17 mouse cellular contexts compared by ENCODE assay signal in the genomic region with DNA sequence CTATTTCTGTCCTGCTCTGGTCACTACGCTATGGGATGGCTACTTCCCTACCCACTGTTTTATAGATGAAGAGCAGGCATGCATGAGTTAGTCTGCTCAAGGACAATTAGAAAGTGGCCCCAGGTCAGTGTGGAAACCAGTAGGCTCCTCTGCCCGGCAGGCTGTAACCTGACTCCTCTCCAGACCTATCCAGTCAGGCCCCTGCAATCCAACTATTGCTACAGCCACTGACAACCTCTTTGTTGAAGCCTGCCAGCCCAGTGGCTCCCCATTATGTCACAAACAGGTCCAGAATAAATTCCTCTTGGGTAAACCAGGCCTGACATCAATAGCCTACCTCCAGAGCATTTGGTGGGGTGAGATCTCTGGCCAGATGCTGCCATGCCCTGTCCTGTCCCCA. TPM values are rescaled to one million over a fixed set of nuclear protein-coding genes. Genes with fewer than 3 reads are reported as not detected.
DNase-seq lines count a peak whose midpoint lies in the region; ATAC-seq and TF ChIP-seq lines count a peak whose summit lies in the region.
"Had no signal": no experiment of that assay in that cellular context is flagged by ENCODE, and none has a peak within 500 bp of the region (broad histone marks: within the 10 kb centered on the region; RNA-seq: fewer than 3 reads in every experiment).

No protein-coding gene starts in this region.

- H3K27ac ChIP-seq in kidney, embryonic 14.5 days (ENCODE audit: low read depth, low read length): 0 out of 2 replicates have a peak overlapping the region, but pooled peaks have one; percentile 55
- peak overlapping the region; percentile 61; the same call in 1 of the 2 replicates for H3K27ac ChIP-seq in ES-E14 (ENCODE audit: insufficient read depth, low read depth, low read length, poor library complexity, severe bottlenecking)
- peak overlapping the region; percentile 85 for H3K27ac ChIP-seq in limb, embryonic 10.5 days
- H3K27ac ChIP-seq: left cerebral cortex, adult 2 months; neural tube, embryonic 13.5 days had no signal

- no peaks in the 10 kb centered on the region for H3K36me3 ChIP-seq in kidney, embryonic 14.5 days (ENCODE audit: control insufficient read depth, insufficient read depth, low read length)
- peaks cover 20% of the 10 kb centered on the region for H3K36me3 ChIP-seq in ES-E14 (ENCODE audit: control insufficient read depth, insufficient read depth, low read length, poor library complexity, severe bottlenecking)
- peaks cover 10% of the 10 kb centered on the region for H3K36me3 ChIP-seq in limb, embryonic 10.5 days
- H3K36me3 ChIP-seq: neural tube, embryonic 13.5 days had no signal

- no peak overlapping the region for H3K4me3 ChIP-seq in kidney, embryonic 14.5 days (ENCODE audit: low read length)
- 0 out of 4 replicates have a peak overlapping the region, but pooled peaks have one; percentile 9 to 22 for H3K4me3 ChIP-seq in ES-E14 (ENCODE audit: insufficient read depth in 1 of 2, low read depth in 1 of 2, low read length in 2 of 2, poor library complexity in 1 of 2, severe bottlenecking in 1 of 2)
- peak overlapping the region; percentile 21 for H3K4me3 ChIP-seq in limb, embryonic 10.5 days
- H3K4me3 ChIP-seq: erythroblast, embryonic 14.5 days; left cerebral cortex, adult 2 months; neural tube, embryonic 13.5 days had no signal

- no peak overlapping the region for H3K4me2 ChIP-seq in kidney, embryonic 14.5 days (replicated peaks; ENCODE audit: low read depth, low read length)
- H3K4me2 ChIP-seq: neural tube, embryonic 13.5 days had no signal

- H3K27me3 ChIP-seq in kidney, embryonic 14.5 days (ENCODE audit: control insufficient read depth, insufficient read depth, low read length): no peaks in the 10 kb centered on the region
- H3K27me3 ChIP-seq in limb, embryonic 10.5 days (ENCODE audit: low read depth, poor library complexity, severe bottlenecking): no peaks in the 10 kb centered on the region
- H3K27me3 ChIP-seq: neural tube, embryonic 13.5 days had no signal

- in situ Hi-C loops in ES-E14 (cut with MboI; ENCODE audit: low sequenced_read_pairs in 2 of 2, unreplicated experiment in 2 of 2): no loop called here

- peak; percentile 84 for ATAC-seq in kidney, embryonic 14.5 days (ENCODE audit: low FRiP score, low TSS enrichment)

- DNase-seq in kidney, postnatal 14 days: no peak
- peak; percentile 51 for DNase-seq in 416B (ENCODE audit: low read depth)
- DNase-seq in ES-E14 (ENCODE audit: low read depth, low spot score): no peak
- peak; percentile 59 for DNase-seq in limb, embryonic 10.5 days (ENCODE audit: low spot score)
- DNase-seq in gastrocnemius, postnatal 36 days: no peak
- DNase-seq in frontal cortex, postnatal 25 days (ENCODE audit: low spot score in 2 of 2): no peak
- no peak for DNase-seq in layer of hippocampus, postnatal 36 days
- DNase-seq: adrenal gland, postnatal 36 days; cerebellum, adult 2 months; lung, postnatal 4 days had no signal

- H3K9ac ChIP-seq in kidney, embryonic 14.5 days (ENCODE audit: low read depth, low read length): no peak overlapping the region
- no peak overlapping the region; the same call in 1 of the 2 replicates for H3K9ac ChIP-seq in ES-E14 (ENCODE audit: insufficient read depth, low read depth, low read length, poor library complexity, severe bottlenecking)
- H3K9ac ChIP-seq: neural tube, embryonic 13.5 days had no signal

- intact Hi-C loops in gastrocnemius, postnatal 36 days (cut with DNase I): no loop called here

- peaks cover 30% of the 10 kb centered on the region for H3K4me1 ChIP-seq in kidney, embryonic 14.5 days (ENCODE audit: control insufficient read depth, insufficient read depth, low read length)
- H3K4me1 ChIP-seq in ES-E14 (ENCODE audit: control insufficient read depth in 2 of 2, insufficient read depth in 2 of 2, low read length in 2 of 2, poor library complexity in 1 of 2): peaks cover 28 to 50% of the 10 kb centered on the region in 2 experiments
- peaks cover 89% of the 10 kb centered on the region for H3K4me1 ChIP-seq in limb, embryonic 10.5 days

- no peaks in the 10 kb centered on the region for H3K9me3 ChIP-seq in kidney, embryonic 14.5 days (ENCODE audit: control insufficient read depth, low read length)
- no peaks in the 10 kb centered on the region for H3K9me3 ChIP-seq in ES-E14 (ENCODE audit: control insufficient read depth, insufficient read depth, low read depth, low read length)
- H3K9me3 ChIP-seq in limb, embryonic 10.5 days (replicated peaks): no peaks in the 10 kb centered on the region
- H3K9me3 ChIP-seq: neural tube, embryonic 13.5 days had no signal

- WGBS in kidney, embryonic 14.5 days: 27% methylated on average over 2 of the region's 2 CpGs
- 8% methylated on average over 2 of the region's 2 CpGs for WGBS in limb, embryonic 10.5 days

TF ChIP-seq in ES-E14, 5 proteins besides CTCF, POLR2A, EP300 and RAD21:
- no peak for TF ChIP-seq HCFC1 (IDR thresholded peaks at IDR 0.05; ENCODE audit: borderline replicate concordance, insufficient read depth, low read length)
- TF ChIP-seq ZNF384 (IDR thresholded peaks at IDR 0.05; ENCODE audit: low read depth, low read length): no peak
- TF ChIP-seq ZC3H11A (IDR thresholded peaks at IDR 0.05; ENCODE audit: borderline replicate concordance, low read depth, low read length): no peak
- TF ChIP-seq CHD2 (IDR thresholded peaks at IDR 0.05; ENCODE audit: low read depth, low read length): no peak
- no peak for TF ChIP-seq MAFK (IDR thresholded peaks at IDR 0.05; ENCODE audit: insufficient read depth, low read depth, low read length)

RNA-seq across cellular contexts. Expression of gene C130032M10Rik, which starts 21.1 kb away (rescaled TPM):
- 0.31 and 0.47 TPM in 2 replicates for polyA plus RNA-seq in kidney, embryonic 14.5 days (2014; fragmentation: Nextera tagmentation; extraction: Ambion mirVana)
- total RNA-seq in ES-E14 (2012; rRNA removed): 1.8 and 2.7 TPM in 2 replicates
- polyA plus RNA-seq in limb, embryonic 10.5 days (2016; fragmentation: Nextera tagmentation; extraction: Ambion mirVana): 1.5 and 1.6 TPM in 2 replicates
- total RNA-seq in gastrocnemius, postnatal 36 days (2021): not detected
- total RNA-seq in layer of hippocampus, postnatal 36 days (2021): not detected
- total RNA-seq: adrenal gland, postnatal 36 days; granulocyte monocyte progenitor cell, adult 5-6 weeks; left cerebral cortex, adult 2 months had no signal
- polyA plus RNA-seq: cerebellum, adult 2 months; erythroblast, embryonic 14.5 days; intestine, embryonic 14.5 days; neural tube, embryonic 13.5 days; small intestine, adult 2 months had no signal

RNA-seq across cellular contexts. Expression of gene Trim71, which starts 27.5 kb away (rescaled TPM):
- 1.1 and 1.4 TPM in 2 replicates for polyA plus RNA-seq in kidney, embryonic 14.5 days (2014; fragmentation: Nextera tagmentation; extraction: Ambion mirVana)
- total RNA-seq in ES-E14 (2012; rRNA removed): 132 and 141 TPM in 2 replicates
- polyA plus RNA-seq in limb, embryonic 10.5 days (2016; fragmentation: Nextera tagmentation; extraction: Ambion mirVana): 6.2 and 11.5 TPM in 2 replicates
- not detected for total RNA-seq in gastrocnemius, postnatal 36 days (2021)
- 1 to 10 TPM; 1.1 to 1.5 TPM for total RNA-seq in layer of hippocampus, postnatal 36 days (2021)
- total RNA-seq: granulocyte monocyte progenitor cell, adult 5-6 weeks had no signal
- polyA plus RNA-seq: erythroblast, embryonic 14.5 days; small intestine, adult 2 months had no signal

RNA-seq across cellular contexts. Expression of gene Ccr4, which starts 31.9 kb away (rescaled TPM):
- 0.68 and 0.94 TPM in 2 replicates for polyA plus RNA-seq in kidney, embryonic 14.5 days (2014; fragmentation: Nextera tagmentation; extraction: Ambion mirVana)
- total RNA-seq in ES-E14 (2012; rRNA removed): 1.4 and 1.8 TPM in 2 replicates
- polyA plus RNA-seq in limb, embryonic 10.5 days (2016; fragmentation: Nextera tagmentation; extraction: Ambion mirVana): 0.06 TPM in 1 of 2 replicates, not detected in the other
- total RNA-seq in gastrocnemius, postnatal 36 days (2021): not detected
- total RNA-seq in layer of hippocampus, postnatal 36 days (2021): not detected
- total RNA-seq: adrenal gland, postnatal 36 days; granulocyte monocyte progenitor cell, adult 5-6 weeks; left cerebral cortex, adult 2 months had no signal
- polyA plus RNA-seq: cerebellum, adult 2 months; erythroblast, embryonic 14.5 days; neural tube, embryonic 13.5 days had no signal

Comparison
In these comparisons a context has a peak if more than half of its experiments do, and no peak if none do; other contexts are left out.
1. DNase-seq: peak in 416B (single experiment) and limb, embryonic 10.5 days (single experiment); none in kidney, postnatal 14 days (single experiment), ES-E14 (single experiment), gastrocnemius, postnatal 36 days (0 of 2), frontal cortex, postnatal 25 days (0 of 2) and layer of hippocampus, postnatal 36 days (0 of 2).
2. RNA of gene Trim71, which starts 27.5 kb away (total RNA-seq): 132 to 141 TPM in ES-E14; 1.1 to 1.5 TPM in layer of hippocampus, postnatal 36 days and not detected in gastrocnemius, postnatal 36 days; every median in the first group is over 10 times any median in the second.
3. Peak in every context shown above with its lines, with median percentiles within 50 percentile points of each other: H3K27ac ChIP-seq.